Mouse (Mus musculus): ENCODE data around the gene Eya4.

The Eya4 gene

GRCm38 (mm10) chr10:23235405-23235804, 115.2 kb downstream of the Eya4 start:
- in situ Hi-C loops (cut with MboI; ENCODE audit: unreplicated experiment in 2 of 2) = no loop called here

DNA sequence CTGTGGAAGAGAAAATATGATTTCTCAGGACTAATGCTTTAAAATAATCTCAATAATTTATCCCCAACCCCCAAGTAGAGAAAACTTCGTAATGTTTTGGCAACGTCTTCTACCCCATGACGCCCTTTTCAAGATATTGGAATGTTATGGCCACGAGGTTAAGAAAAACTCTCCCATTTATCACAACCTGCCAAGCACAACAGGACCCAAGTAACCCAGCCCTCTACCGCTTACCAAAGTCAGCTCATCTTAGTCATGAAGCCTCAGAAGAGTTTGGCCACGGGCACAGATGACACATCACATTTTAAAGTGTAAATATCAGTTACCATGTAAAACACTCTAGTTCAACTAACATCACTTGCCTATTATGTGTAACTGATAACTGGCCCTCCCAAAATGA, 117.2 kb downstream of the Eya4 start:
- in situ Hi-C loops (cut with MboI; ENCODE audit: unreplicated experiment in 2 of 2) = no loop called here

DNA sequence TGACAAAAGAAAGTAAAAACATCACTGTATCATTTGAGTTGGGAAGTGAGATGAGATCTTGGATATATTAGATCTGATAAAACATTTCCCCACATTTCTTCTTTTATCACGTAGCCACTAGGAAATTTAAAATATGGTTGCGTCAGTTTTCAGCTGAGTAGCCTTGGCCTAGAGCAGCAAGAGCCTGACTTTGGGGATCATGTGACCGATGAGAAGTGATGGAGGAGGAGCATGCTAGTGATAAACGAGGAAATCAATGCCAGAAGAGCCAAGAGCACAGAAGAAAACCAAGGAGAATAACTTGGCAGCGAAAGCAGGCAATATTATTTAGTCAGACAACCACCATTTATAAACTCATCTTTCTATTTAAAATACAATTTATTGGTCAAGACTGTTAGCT, 119.7 kb downstream of the Eya4 start:
- in situ Hi-C loops (cut with MboI; ENCODE audit: unreplicated experiment in 2 of 2) = no loop called here

GRCm38 (mm10) chr10:23223336-23223735, 127.2 kb downstream of the Eya4 start:
- in situ Hi-C loops (cut with MboI; ENCODE audit: unreplicated experiment in 2 of 2) = no loop called here

GRCm38 (mm10) chr10:23220432-23220831, 130.2 kb downstream of the Eya4 start:
- in situ Hi-C loops (cut with MboI; ENCODE audit: unreplicated experiment in 2 of 2) = no loop called here

- in situ Hi-C loops (cut with MboI; ENCODE audit: unreplicated experiment in 2 of 2) = no loop called here
These were observed 133.8 kb downstream of the Eya4 start for GRCm38 (mm10) chr10:23216815-23217214.

- in situ Hi-C loops (cut with MboI; ENCODE audit: unreplicated experiment in 2 of 2) = no loop called here
These were observed 139.2 kb downstream of the Eya4 start for GRCm38 (mm10) chr10:23211381-23211780.

- in situ Hi-C loops (cut with MboI; ENCODE audit: unreplicated experiment in 2 of 2) = no loop called here
These were observed 146.7 kb downstream of the Eya4 start for GRCm38 (mm10) chr10:23203885-23204284.

GRCm38 (mm10) chr10:23203144-23203838, 147.3 kb downstream of the Eya4 start:
- in situ Hi-C loops (cut with MboI; ENCODE audit: unreplicated experiment in 2 of 2) = no loop called here

GRCm38 (mm10) chr10:23202591-23202990, 148.0 kb downstream of the Eya4 start:
- in situ Hi-C loops (cut with MboI; ENCODE audit: unreplicated experiment in 2 of 2) = no loop called here

DNA sequence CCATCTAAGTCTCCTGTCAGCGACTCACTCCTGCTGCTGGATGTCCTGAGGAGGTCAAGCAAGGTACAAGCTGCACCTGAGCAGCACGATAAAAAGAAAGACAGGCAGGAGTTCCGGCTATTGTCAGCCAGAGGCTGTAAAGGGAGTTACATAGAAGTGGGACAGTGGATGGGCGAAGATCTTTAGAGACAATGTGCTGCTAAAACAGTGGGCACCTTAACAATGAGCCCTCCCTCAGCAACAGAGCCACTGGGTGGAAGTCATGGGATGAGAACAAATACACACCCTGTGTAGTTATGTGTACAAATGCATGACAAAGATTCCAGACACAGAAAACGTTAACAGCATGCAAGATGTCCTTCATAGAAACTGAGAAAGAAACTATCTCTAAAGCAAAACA, 152.3 kb downstream of the Eya4 start:
- in situ Hi-C loops (cut with MboI; ENCODE audit: unreplicated experiment in 2 of 2) = no loop called here

DNA sequence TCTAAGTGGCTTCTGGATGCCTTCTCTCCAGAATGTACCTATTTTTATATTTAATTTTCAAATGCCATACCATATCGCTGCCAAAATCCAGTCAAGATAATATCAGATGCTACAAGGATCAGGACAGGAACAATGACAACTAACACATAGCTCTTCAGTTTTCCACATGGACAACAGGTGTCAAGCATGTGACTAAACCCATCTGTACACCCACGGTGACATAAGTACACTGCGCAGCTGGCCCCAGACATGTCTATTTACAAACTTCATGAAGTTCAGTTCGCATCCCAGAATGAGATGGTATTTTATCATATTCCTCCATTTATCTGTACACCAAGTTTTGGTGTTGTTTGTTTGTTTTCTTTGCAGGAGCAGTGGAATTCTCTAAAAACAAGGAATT, 154.2 kb downstream of the Eya4 start:
- in situ Hi-C loops (cut with MboI; ENCODE audit: unreplicated experiment in 2 of 2) = no loop called here

- in situ Hi-C loops (cut with MboI; ENCODE audit: unreplicated experiment in 2 of 2) = no loop called here
These were observed 155.2 kb downstream of the Eya4 start for GRCm38 (mm10) chr10:23195337-23195736.

DNA sequence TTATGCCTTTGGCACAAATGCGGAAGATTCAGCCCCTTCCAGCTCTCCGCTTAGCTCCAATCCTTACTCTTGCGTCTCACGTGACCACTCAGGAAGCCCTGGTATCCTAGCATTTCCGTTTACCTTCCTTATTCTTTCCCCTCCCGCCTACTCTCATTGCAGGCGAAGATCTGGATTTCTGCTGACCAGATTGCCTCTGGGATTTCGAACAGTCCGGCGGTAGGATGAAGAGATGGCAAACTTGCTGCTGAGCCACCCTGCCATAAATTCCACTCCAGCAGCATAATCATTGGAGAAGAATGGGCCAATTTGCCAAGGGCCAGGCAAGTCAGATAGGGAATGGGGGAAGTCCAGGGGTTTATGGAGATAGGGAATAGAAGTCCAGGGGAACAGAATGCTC, 160.8 kb downstream of the Eya4 start:
- in situ Hi-C loops (cut with MboI; ENCODE audit: unreplicated experiment in 2 of 2) = no loop called here

DNA sequence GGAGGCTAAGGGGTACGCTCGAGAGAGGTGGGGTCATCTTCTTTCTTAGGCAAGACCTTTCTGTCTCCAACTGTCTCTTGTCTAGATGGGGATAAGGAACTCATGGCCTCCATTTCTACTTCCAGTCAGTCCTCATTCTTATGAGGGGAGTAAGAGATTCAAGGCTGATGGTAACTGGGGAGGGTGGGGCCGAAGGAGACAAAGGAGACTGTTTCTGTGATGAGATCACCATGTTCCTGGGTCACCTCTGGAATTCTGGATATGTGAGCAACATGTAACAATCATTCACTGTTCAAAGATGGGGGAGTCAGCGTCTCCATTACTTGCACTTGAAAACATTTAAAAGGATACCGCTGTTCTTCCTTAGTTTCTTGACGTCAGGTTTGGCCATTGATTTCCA, 165.2 kb downstream of the Eya4 start:
- in situ Hi-C loops (cut with MboI; ENCODE audit: unreplicated experiment in 2 of 2) = no loop called here

GRCm38 (mm10) chr10:23181572-23182493, 168.8 kb downstream of the Eya4 start:
- in situ Hi-C loops (cut with MboI; ENCODE audit: unreplicated experiment in 2 of 2) = no loop called here

GRCm38 (mm10) chr10:23179285-23179684, 171.3 kb downstream of the Eya4 start:
- in situ Hi-C loops (cut with MboI; ENCODE audit: unreplicated experiment in 2 of 2) = no loop called here

GRCm38 (mm10) chr10:23177347-23178046, 173.1 kb downstream of the Eya4 start:
- in situ Hi-C loops (cut with MboI; ENCODE audit: unreplicated experiment in 2 of 2) = no loop called here

DNA sequence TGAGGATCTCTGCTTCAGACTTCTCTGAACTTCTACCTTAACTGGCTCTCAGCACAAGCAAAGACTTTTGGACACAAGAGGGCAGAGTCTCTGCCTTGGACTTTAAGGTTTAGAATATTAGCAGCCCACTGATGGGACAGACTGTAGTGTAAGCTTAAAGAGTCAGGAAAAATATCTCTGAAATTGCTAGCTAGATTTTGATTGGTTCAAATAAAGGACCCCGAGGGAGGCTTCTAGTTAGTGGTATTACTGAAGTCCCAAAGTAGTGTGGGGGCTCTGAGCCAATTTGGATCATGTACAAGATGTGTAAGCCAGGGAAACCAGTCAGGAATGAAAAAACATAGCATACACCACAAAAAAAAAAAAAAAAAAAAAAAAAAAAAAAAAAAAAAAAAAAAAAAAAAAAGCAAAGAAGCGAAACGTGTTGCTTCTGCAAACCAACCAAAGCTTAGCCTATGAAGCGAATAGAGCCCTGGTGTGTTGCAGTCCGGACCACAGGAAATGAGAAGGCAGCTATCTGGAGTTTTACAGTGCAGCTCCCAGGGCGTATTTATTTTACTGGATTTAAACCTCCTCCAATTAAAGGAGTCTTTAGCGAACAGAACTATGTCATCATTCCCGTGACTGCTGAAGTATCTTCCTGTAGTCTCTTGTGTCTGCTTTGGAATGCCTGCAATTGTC, 173.8 kb downstream of the Eya4 start:
- in situ Hi-C loops (cut with MboI; ENCODE audit: unreplicated experiment in 2 of 2) = no loop called here

DNA sequence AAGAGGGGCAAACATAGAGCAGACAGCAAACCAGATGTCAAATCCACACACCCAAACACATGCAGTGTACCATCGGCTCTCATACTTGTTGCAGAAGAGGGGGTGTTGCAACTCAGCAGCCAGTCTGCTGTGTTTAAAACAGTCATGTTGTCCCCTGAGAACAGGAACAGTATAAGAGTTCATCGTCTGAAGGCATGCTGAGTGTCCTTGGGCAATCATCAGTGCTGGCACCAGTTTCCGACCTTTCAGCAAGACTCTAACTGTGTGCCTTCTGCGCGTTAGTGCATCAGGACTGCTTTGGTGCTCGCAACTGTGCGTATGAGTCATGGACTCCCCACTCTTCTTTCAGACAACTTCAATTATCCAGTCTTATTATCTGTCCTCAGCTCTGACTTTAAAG, 179.0 kb downstream of the Eya4 start:
- in situ Hi-C loops (cut with MboI; ENCODE audit: unreplicated experiment in 2 of 2) = no loop called here
